Mouse (Mus musculus) forebrain, embryonic 16.5 days (tissue): ENCODE data around the gene Smim24. TPM values are rescaled to one million over a fixed set of nuclear protein-coding genes. Genes with fewer than 3 reads are reported as not detected.

Source experiments
- ATAC-seq: fragments of 200-750 bp; cut with Nextera tagmentation; 2 replicates; pipeline ENCODE4 v1.8.0; 2017; ENCODE audit warnings: mild to moderate bottlenecking, moderate library complexity
- H3K27ac ChIP-seq: fragments of 300-500 bp; sonication (generic); 2 replicates; pipeline ENCODE4 v1.5.1; 2014; ENCODE audit warnings: low read length, control low read depth
- H3K27me3 ChIP-seq: fragments of 300-500 bp; sonication (generic); replicated peaks from 2 replicates; pipeline ENCODE4 v1.6.1; 2014; ENCODE audit warnings: low read length; ENCODE audit not compliant: control insufficient read depth, insufficient read depth
- H3K36me3 ChIP-seq: fragments of 300-500 bp; sonication (generic); 2 replicates; pipeline ENCODE4 v1.6.1; 2014; ENCODE audit not compliant: control insufficient read depth, insufficient read depth
- H3K4me1 ChIP-seq: fragments of 300-500 bp; sonication (generic); replicated peaks from 2 replicates; pipeline ENCODE4 v1.6.1; 2014; ENCODE audit warnings: low read length; ENCODE audit not compliant: control insufficient read depth, insufficient read depth
- H3K4me2 ChIP-seq: fragments of 300-500 bp; sonication (generic); 2 replicates; pipeline ENCODE4 v1.6.1; 2014; ENCODE audit warnings: mild to moderate bottlenecking, low read length, control low read depth
- H3K4me3 ChIP-seq: fragments of 300-500 bp; sonication (generic); replicated peaks from 2 replicates; pipeline ENCODE4 v1.5.1; 2014; ENCODE audit warnings: mild to moderate bottlenecking, low read length, control low read depth
- H3K9ac ChIP-seq: fragments of 300-500 bp; sonication (generic); replicated peaks from 2 replicates; pipeline ENCODE4 v1.6.1; 2014; ENCODE audit warnings: low read depth, low read length, control low read depth
- H3K9me3 ChIP-seq: fragments of 300-500 bp; sonication (generic); 2 replicates; pipeline ENCODE4 v1.6.1; 2016; ENCODE audit warnings: low read length; ENCODE audit not compliant: control insufficient read depth
- WGBS: fragments of 180-500 bp; shearing (Covaris S2); extraction: QIAGEN DNeasy Blood & Tissue Kit; methylation state at CpG from one replicate; pipeline ENCODE4 v1.1.7; 2014; 5-methylcytosine and 5-hydroxymethylcytosine counted together
- polyA plus RNA-seq: library from polyadenylated mRNA; unstranded; fragments of >200 nt; fragmentation: Nextera tagmentation; extraction: Ambion mirVana; gene quantifications from 2 replicates; pipeline ENCODE4 v1.2.1, GENCODE M21; 2015

Smim24 gene
- polyA plus RNA-seq, 1 experiment from 2014 or later: 1.2 TPM

- Histone ChIP-seq H3K4me1 (peaks cover 12% of the 10 kb centered on the region), H3K4me3 (no peak overlapping the region), H3K27me3 (no peaks in the 10 kb centered on the region), H3K36me3 (peaks cover 17% of the 10 kb centered on the region), H3K27ac (no peak overlapping the region), H3K9ac (no peak overlapping the region), H3K9me3 (no peaks in the 10 kb centered on the region), H3K4me2 (peak overlapping the region; percentile 88)
- WGBS: 89% methylated on average over 22 of the region's 22 CpGs
- ATAC-seq: no peak
These were observed 7.1 kb upstream of the Smim24 start for GRCm38 (mm10) chr10:81385603-81386306.

GRCm38 (mm10) chr10:81387716-81388115 is 5.1 kb upstream of the Smim24 start:
- no peaks in the 10 kb centered on the region for H3K27me3 ChIP-seq
- H3K4me2 ChIP-seq: no peak overlapping the region
- no peak for ATAC-seq
- WGBS: 95% methylated on average over 20 of the region's 20 CpGs
- H3K4me3 ChIP-seq: no peak overlapping the region
- no peak overlapping the region for H3K9ac ChIP-seq
- H3K36me3 ChIP-seq: peaks cover 17% of the 10 kb centered on the region
- no peaks in the 10 kb centered on the region for H3K9me3 ChIP-seq
- peaks cover 12% of the 10 kb centered on the region for H3K4me1 ChIP-seq
- H3K27ac ChIP-seq: no peak overlapping the region

GRCm38 (mm10) chr10:81388505-81389055 is 4.3 kb upstream of the Smim24 start, which contains the start of gene Gm48552:
TSS of gene Gm48552 (plus strand) at chr10:81389005.
- H3K9me3 ChIP-seq: no peaks in the 10 kb centered on the region
- H3K4me1 ChIP-seq: peaks cover 17% of the 10 kb centered on the region
- H3K4me2 ChIP-seq: no peak within 1 kb of the TSS
- no peak within 1 kb of the TSS for H3K27ac ChIP-seq
- no peak within 1 kb of the TSS for H3K9ac ChIP-seq
- peaks cover 17% of the 10 kb centered on the region for H3K36me3 ChIP-seq
- 88% methylated on average over 5 of the region's 5 CpGs for WGBS
- H3K27me3 ChIP-seq: no peaks in the 10 kb centered on the region
- no peak for ATAC-seq
- H3K4me3 ChIP-seq: no peak within 1 kb of the TSS

- ATAC-seq: no peak
- Histone ChIP-seq H3K4me2 (no peak overlapping the region), H3K36me3 (peaks cover 17% of the 10 kb centered on the region), H3K9me3 (no peaks in the 10 kb centered on the region), H3K4me1 (peaks cover 20% of the 10 kb centered on the region), H3K9ac (no peak overlapping the region), H3K27ac (no peak overlapping the region), H3K4me3 (no peak overlapping the region), H3K27me3 (no peaks in the 10 kb centered on the region)
- 52% methylated on average over 3 of the region's 3 CpGs for WGBS
These were observed 3.5 kb upstream of the Smim24 start for GRCm38 (mm10) chr10:81389373-81389772.

GRCm38 (mm10) chr10:81389801-81390677 is 2.8 kb upstream of the Smim24 start:
- Histone ChIP-seq H3K9me3 (no peaks in the 10 kb centered on the region), H3K27ac (no peak overlapping the region), H3K36me3 (peaks cover 17% of the 10 kb centered on the region), H3K9ac (no peak overlapping the region), H3K4me2 (no peak overlapping the region), H3K4me3 (no peak overlapping the region), H3K27me3 (no peaks in the 10 kb centered on the region), H3K4me1 (peaks cover 17% of the 10 kb centered on the region)
- 63% methylated on average over 23 of the region's 23 CpGs for WGBS
- peak; percentile 65 for ATAC-seq

- ATAC-seq: no peak
- H3K4me1 ChIP-seq: peaks cover 11% of the 10 kb centered on the region
- H3K27ac ChIP-seq: no peak overlapping the region
- no peaks in the 10 kb centered on the region for H3K27me3 ChIP-seq
- H3K9ac ChIP-seq: no peak overlapping the region
- H3K36me3 ChIP-seq: peaks cover 17% of the 10 kb centered on the region
- no peak overlapping the region for H3K4me3 ChIP-seq
- no peak overlapping the region for H3K4me2 ChIP-seq
- no peaks in the 10 kb centered on the region for H3K9me3 ChIP-seq
- 91% methylated on average over 13 of the region's 13 CpGs for WGBS
These were observed 2.2 kb upstream of the Smim24 start for GRCm38 (mm10) chr10:81390678-81390965.

GRCm38 (mm10) chr10:81392270-81392669 is 581 bp upstream of the Smim24 start:
- Histone ChIP-seq H3K4me1 (peaks cover 10% of the 10 kb centered on the region; the same call in 1 of the 2 replicates), H3K27me3 (no peaks in the 10 kb centered on the region), H3K36me3 (peaks cover 8% of the 10 kb centered on the region), H3K9me3 (no peaks in the 10 kb centered on the region), H3K4me3 (no peak overlapping the region), H3K27ac (no peak overlapping the region), H3K4me2 (no peak overlapping the region), H3K9ac (no peak overlapping the region)
- no peak for ATAC-seq
- WGBS: 90% methylated on average over 6 of the region's 6 CpGs

- H3K27ac ChIP-seq: no peak overlapping the region
- 7% methylated on average over 19 of the region's 19 CpGs for WGBS
- ATAC-seq: no peak
- peaks cover under 1% of the 10 kb centered on the region; the same call in 1 of the 2 replicates for H3K36me3 ChIP-seq
- H3K4me3 ChIP-seq: peak overlapping the region; percentile 1; the same call in 1 of the 2 replicates
- no peaks in the 10 kb centered on the region for H3K9me3 ChIP-seq
- H3K4me2 ChIP-seq: peak overlapping the region; percentile 44
- no peak overlapping the region; the same call in 1 of the 2 replicates for H3K9ac ChIP-seq
- H3K27me3 ChIP-seq: no peaks in the 10 kb centered on the region
- H3K4me1 ChIP-seq: peaks cover 10% of the 10 kb centered on the region; the same call in 1 of the 2 replicates
These were observed 709 bp downstream of the Smim24 start for GRCm38 (mm10) chr10:81393456-81394063.

- 10% methylated on average over 5 of the region's 5 CpGs for WGBS
- Histone ChIP-seq H3K4me3 (no peak overlapping the region), H3K4me1 (peaks cover 15% of the 10 kb centered on the region), H3K27ac (no peak overlapping the region), H3K9me3 (no peaks in the 10 kb centered on the region), H3K4me2 (no peak overlapping the region), H3K36me3 (no peaks in the 10 kb centered on the region), H3K9ac (no peak overlapping the region), H3K27me3 (no peaks in the 10 kb centered on the region)
- peak; percentile 29; the same call in 1 of the 2 replicates for ATAC-seq
These were observed 2.3 kb downstream of the Smim24 start for GRCm38 (mm10) chr10:81395127-81395526.
